Comparison of ENCODE assay signal across 14 mouse cellular contexts in genomic region chr5:28157781-28158180, GRCm38 (mm10). TPM values are rescaled to one million over a fixed set of nuclear protein-coding genes. Genes with fewer than 3 reads are reported as not detected.
DNase-seq lines count a peak whose midpoint lies in the region; TF ChIP-seq lines count a peak whose summit lies in the region.
"Had no signal": no experiment of that assay in that cellular context is flagged by ENCODE, and none has a peak within 500 bp of the region (broad histone marks: within the 10 kb centered on the region; RNA-seq: fewer than 3 reads in every experiment).

No protein-coding gene starts in this region.

- no peak overlapping the region for H3K27ac ChIP-seq in heart, embryonic 10.5 days
- H3K27ac ChIP-seq in hindbrain, embryonic 10.5 days: peak overlapping the region; percentile 87
- H3K27ac ChIP-seq in midbrain, embryonic 10.5 days (replicated peaks): peak overlapping the region; percentile 91
- H3K27ac ChIP-seq: lung, embryonic 15.5 days had no signal

- peaks cover 14% of the 10 kb centered on the region for H3K4me1 ChIP-seq in heart, embryonic 10.5 days
- H3K4me1 ChIP-seq in E14TG2a.4 (replicated peaks; ENCODE audit: low read depth, low read length): peaks cover 46% of the 10 kb centered on the region
- H3K4me1 ChIP-seq in hindbrain, embryonic 10.5 days (replicated peaks): peaks cover 52% of the 10 kb centered on the region
- H3K4me1 ChIP-seq in midbrain, embryonic 10.5 days: peaks cover 59% of the 10 kb centered on the region
- H3K4me1 ChIP-seq: lung, embryonic 15.5 days had no signal

- H3K27me3 ChIP-seq in heart, embryonic 10.5 days (ENCODE audit: insufficient read depth, poor library complexity, severe bottlenecking): peaks cover 97% of the 10 kb centered on the region
- H3K27me3 ChIP-seq in E14TG2a.4 (ENCODE audit: insufficient read depth, low read length): peaks cover 94% of the 10 kb centered on the region
- peaks cover 99% of the 10 kb centered on the region for H3K27me3 ChIP-seq in hindbrain, embryonic 10.5 days (ENCODE audit: insufficient read depth, poor library complexity, severe bottlenecking)
- peaks cover 100% of the 10 kb centered on the region for H3K27me3 ChIP-seq in midbrain, embryonic 10.5 days (ENCODE audit: low read depth, poor library complexity, severe bottlenecking)

- H3K9me3 ChIP-seq in heart, embryonic 10.5 days: no peaks in the 10 kb centered on the region
- peaks cover 3% of the 10 kb centered on the region; the same call in 1 of the 2 replicates for H3K9me3 ChIP-seq in E14TG2a.4 (ENCODE audit: low read length)
- H3K9me3 ChIP-seq in hindbrain, embryonic 10.5 days: no peaks in the 10 kb centered on the region
- H3K9me3 ChIP-seq in midbrain, embryonic 10.5 days (replicated peaks): no peaks in the 10 kb centered on the region
- H3K9me3 ChIP-seq: lung, embryonic 15.5 days had no signal

- WGBS in heart, embryonic 10.5 days: 2% methylated on average over 17 of the region's 17 CpGs
- WGBS in hindbrain, embryonic 10.5 days: under 1% methylated on average over 17 of the region's 17 CpGs
- 2% methylated on average over 17 of the region's 17 CpGs for WGBS in midbrain, embryonic 10.5 days

- no peak for TF ChIP-seq CTCF in E14TG2a.4 (conservative IDR thresholded peaks at IDR 0.05; ENCODE audit: low read length)

- H3K4me3 ChIP-seq in heart, embryonic 10.5 days: peak overlapping the region; percentile 20; the same call in 1 of the 2 replicates
- H3K4me3 ChIP-seq in E14TG2a.4 (replicated peaks; ENCODE audit: low read length): peak overlapping the region; percentile 46
- H3K4me3 ChIP-seq in hindbrain, embryonic 10.5 days: peak overlapping the region; percentile 45
- peak overlapping the region; percentile 51 for H3K4me3 ChIP-seq in midbrain, embryonic 10.5 days
- H3K4me3 ChIP-seq: lung, embryonic 15.5 days had no signal

- no peaks in the 10 kb centered on the region for H3K36me3 ChIP-seq in heart, embryonic 10.5 days
- H3K36me3 ChIP-seq in E14TG2a.4 (ENCODE audit: insufficient read depth, low read length): no peaks in the 10 kb centered on the region
- no peaks in the 10 kb centered on the region for H3K36me3 ChIP-seq in hindbrain, embryonic 10.5 days
- H3K36me3 ChIP-seq in midbrain, embryonic 10.5 days: no peaks in the 10 kb centered on the region
- H3K36me3 ChIP-seq: lung, embryonic 15.5 days had no signal

- no peak for DNase-seq in heart, embryonic 10.5 days (ENCODE audit: low spot score)
- no peak for DNase-seq in heart, adult 9 months (ENCODE audit: low spot score in 2 of 2)
- no peak for DNase-seq in hindbrain, embryonic 10.5 days (ENCODE audit: low spot score)
- DNase-seq in midbrain, embryonic 10.5 days (ENCODE audit: low spot score): no peak
- DNase-seq in lung, adult 18-20 months: no peak
- no peak for DNase-seq in Muller cell, postnatal 12 days (ENCODE audit: inconsistent ontology term)
- no peak for DNase-seq in adrenal gland, postnatal 14 days
- DNase-seq: adrenal gland, postnatal 25 days; spleen, adult 18-20 months had no signal

RNA-seq across cellular contexts. Expression of gene En2, which starts 7.7 kb away (rescaled TPM):
- not detected in 2 replicates for polyA plus RNA-seq in heart, embryonic 10.5 days (2016; fragmentation: Nextera tagmentation; extraction: Ambion mirVana)
- 0.50 and 0.88 TPM in 2 replicates for polyA plus RNA-seq in hindbrain, embryonic 10.5 days (2016; fragmentation: Nextera tagmentation; extraction: Ambion mirVana)
- 0.84 and 1.1 TPM in 2 replicates for polyA plus RNA-seq in midbrain, embryonic 10.5 days (2016; fragmentation: Nextera tagmentation; extraction: Ambion mirVana)
- total RNA-seq in adrenal gland, postnatal 14 days (2021): 0.19 and 0.30 TPM in 2 replicates
- total RNA-seq: left cerebral cortex, postnatal 10 days; monocyte, adult 5-6 weeks had no signal
- polyA plus RNA-seq: heart, postnatal 0 days; lung, embryonic 15.5 days had no signal
